Mouse (Mus musculus) ES-Bruce4 (cell line): ENCODE measurements around the gene BC053393.

ENCODE experiments used
- CTCF ChIP-seq: IDR thresholded peaks from one replicate; pipeline ENCODE4 v1.8.1; 2011; ENCODE audit warnings: low read depth, low read length
- EP300 ChIP-seq: IDR thresholded peaks from 2 replicates; pipeline ENCODE4 v1.6.1; 2011; ENCODE audit warnings: low read depth, low read length; ENCODE audit not compliant: insufficient read depth
- POLR2A ChIP-seq: IDR thresholded peaks from one replicate; pipeline ENCODE4 v1.8.1; 2011; ENCODE audit warnings: low read length; ENCODE audit not compliant: insufficient read depth

- TF ChIP-seq EP300, result no peak
- no peak for TF ChIP-seq CTCF
- no peak for TF ChIP-seq POLR2A
Observed at GRCm38 (mm10) chr11:46564671-46565070, 6.7 kb upstream of the BC053393 start.
